Mouse (Mus musculus) embryo, embryonic 10.5 days (tissue): ENCODE measurements around the gene Sgta.
"Not testable (repeated sequence)": the region's sequence is repeated elsewhere in the genome, so short reads cannot be mapped to it uniquely, and the experiment has no call there.

Experiments used
- DNase-seq: peaks from one replicate; pipeline ENCODE4 v3.0.0-alpha.2; 2015; ENCODE audit warnings: low spot score

Gene Sgta

DNA sequence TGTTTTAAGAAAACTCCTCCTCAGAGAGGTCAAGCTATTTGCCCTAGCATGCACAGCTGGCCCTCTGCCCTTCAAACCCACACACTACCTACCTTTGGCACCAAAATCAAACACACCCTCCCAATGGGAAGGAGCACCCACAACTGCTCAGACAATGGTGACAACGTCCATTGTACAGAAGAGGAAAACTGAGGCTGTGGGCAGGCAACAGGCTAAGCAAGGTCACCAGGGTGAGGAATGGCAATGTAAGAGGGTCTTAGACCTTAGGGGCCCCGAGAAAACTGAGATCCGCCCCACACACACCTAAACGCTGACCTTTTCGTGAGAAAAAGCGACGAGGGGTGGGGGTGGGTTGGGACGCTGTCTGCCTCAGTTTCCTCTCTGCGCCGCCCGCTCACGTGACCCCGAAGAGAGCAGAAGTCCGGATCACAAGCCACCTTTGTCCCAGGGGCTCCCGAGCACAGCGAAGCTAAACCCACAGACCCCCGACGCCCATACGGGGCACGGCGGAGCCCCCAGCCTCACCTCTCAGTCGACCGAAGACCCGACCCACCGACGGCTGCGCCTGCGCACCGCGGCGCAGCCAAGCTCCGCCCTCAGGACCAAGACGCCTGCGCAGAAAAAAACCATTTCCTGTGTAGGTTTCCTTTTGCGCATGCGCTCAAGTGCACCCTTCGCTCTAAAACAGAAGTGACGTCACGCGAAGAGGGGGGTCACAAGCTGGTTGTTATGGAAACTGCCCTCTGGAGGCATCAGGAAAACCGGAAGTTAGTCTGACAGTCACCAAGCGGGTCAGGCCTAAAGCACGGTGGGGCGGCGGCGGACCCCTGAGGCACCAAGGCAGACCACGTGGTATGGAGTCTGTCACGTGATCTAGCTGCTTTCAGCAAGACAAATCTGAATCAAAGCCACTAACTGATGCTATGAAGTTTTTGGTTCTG, at the start of gene Sgta:
TSS of gene Sgta (minus strand) at position 579 of the 941 bp plus-strand sequence.
- peak; percentile 100 for DNase-seq

DNA sequence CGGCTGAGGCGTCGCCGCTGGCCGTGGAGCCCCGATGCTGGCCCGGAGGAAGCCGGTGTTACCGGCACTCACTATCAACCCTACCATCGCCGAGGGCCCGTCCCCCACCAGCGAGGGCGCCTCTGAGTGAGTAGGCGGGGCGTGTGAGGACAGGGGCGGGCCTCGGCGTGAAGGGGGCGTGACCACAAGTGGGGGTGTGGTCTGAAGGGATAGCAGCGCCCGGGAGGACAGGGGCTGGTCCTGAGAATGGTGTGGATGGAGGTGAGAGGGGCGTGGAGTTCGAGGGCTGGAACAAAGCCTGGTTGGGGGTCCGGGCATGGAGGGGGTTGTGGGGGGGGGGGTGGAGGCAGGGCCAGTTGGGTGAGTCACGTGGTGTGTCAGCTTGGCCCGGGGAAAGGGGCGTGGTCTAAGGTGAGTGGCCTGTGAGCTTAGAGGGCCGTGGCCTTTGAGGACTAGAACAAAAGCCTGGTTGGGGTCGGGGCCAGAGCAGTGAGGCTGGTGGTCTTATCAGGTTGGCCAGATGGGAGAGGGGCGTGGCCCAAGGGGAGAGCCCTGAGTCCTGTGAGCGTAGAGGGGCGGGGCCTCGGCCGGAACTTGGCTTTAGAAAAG, 46.2 kb upstream of the Sgta start:
- peak; percentile 96 for DNase-seq

DNA sequence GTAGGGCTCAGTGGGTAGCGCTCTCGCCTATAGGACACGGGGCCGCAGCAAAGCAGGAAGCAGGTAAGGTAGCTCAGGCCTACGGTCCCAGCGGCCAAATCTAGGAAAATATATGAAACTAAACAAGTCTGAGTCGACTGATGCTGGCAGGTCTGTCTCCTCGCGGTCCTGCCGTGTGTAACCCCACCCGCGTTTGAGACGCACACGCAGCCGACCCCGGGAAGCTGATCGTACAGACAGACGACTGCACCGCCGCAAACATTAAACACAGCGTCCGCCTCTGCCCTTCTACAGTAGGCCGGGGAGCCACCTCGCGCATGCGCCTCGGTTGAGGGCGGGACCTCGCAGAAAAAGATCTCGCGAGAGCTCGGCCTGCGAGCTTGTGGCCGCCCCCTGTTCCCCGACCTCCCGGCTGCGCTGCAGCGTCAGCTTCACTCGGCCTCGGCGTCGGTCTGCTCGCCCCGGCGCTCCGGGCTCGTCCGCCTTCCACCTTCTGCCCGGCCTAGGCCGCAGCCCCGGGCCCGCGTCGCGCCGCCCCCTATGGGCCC, 45.7 kb upstream of the Sgta start, which contains the start of gene Map2k2:
TSS of gene Map2k2 (plus strand) at position 351 of the 548 bp plus-strand sequence.
- peak; percentile 98 for DNase-seq

DNA sequence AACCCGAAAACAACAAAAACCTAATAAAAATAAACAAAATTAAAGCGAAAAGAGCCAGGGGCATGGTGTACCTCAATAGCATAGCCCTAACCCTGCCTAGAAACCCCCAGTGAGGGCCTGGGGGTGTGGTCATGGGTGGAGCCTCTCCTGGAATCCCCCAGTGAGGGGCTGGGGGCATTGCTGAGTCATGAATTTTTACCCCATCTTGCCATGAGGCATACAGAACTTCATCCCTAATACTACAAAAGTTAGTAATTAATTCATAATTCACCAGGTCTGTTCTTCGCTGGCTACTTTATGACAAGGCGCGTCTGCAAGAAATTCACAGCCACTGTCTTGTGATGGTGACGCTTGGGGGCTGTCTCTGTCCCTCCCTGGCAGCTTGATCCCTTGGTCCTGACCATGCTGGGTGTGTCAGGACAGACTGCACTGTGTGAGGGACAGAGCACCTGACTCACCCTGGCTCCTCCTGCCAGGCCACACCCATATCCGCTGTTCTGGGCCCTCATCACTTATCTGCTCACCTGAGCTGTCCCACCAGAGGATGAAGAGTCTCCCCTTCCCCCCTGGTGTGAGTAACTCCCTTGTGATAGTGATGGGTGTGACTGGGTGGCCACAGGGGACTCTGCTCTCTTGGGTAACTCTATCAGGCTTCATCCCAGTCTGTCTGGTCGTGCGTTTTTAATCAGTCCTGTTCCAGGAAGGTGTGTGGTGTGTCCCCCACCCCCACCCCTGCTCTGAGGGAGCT, 35.1 kb upstream of the Sgta start:
- no peak for DNase-seq

DNA sequence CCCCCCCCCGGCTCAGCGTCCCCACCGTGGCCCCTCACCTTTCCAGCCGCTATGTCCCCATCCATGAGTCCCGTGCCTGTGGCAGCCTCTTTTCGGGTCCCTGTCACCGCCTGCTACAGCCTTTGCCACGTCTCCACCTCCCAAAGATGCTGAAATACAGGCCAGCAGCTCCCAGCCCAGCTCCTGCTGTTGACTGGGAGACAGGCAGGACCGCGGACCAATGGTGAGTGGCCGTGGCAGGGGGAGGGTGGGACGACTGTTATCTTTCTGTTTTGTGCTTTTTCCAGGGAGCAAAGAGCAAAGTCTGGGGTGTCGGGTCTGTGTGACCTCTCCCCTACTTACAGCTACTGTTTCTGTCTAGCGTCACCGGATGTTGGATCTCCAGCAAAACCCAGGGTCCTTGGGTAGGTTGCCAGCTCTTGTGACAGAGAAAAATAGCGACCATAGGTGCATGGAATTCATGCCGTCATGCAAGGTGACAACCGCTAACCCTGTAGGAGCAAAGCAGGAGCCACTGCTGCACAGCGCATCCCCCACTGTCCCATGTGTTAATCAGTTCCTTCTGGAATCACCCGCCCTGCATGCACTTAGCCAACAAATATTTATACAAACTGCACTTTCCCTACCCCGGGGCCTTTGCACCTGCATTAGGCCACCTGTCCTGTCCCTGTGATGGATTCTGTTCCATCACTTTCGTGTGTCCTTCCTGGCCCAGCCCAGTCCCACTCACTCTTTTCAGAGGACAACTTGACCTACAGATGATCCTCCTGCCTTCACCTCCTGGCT, 32.7 kb upstream of the Sgta start:
- no peak for DNase-seq

DNA sequence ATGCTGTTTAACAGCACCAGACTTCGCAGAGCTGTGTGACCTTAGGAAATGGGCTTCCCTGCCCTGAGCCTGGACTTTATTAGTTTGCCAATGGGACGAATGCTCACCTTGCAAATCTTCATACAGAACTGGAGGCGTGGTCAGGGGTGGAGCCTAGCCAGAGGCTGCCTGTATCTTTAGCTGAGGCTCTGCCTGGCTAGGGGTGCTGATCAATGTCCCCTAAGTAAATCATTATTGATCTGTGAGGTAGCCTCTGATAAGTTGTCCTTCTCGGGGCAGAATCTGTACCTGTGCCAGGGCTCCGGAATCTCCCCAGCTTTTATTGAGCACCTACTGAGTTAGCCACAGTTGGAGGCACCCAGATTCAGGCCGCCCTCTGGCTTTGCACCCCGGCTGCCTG, 30.6 kb upstream of the Sgta start:
- DNase-seq: no peak

DNA sequence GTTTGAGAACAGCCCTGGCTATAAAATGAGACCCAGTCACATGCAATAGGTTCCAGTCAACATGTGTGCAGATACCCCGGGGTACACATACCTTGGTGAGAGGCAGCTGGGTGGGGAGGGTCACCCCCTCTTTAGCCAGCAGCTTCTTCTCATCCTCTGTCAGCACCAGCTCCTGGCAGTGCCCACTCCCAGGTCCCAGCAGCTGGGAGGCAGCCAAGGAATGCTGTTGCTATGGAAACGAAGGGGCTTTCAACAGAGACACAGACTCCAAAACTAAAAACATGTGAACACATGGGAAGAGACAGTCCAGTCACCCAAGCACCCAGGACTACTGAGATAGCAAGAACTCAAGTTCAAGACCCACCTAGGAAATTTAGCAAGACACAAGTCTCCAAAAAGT, 29.2 kb upstream of the Sgta start:
- DNase-seq: peak; percentile 69

DNA sequence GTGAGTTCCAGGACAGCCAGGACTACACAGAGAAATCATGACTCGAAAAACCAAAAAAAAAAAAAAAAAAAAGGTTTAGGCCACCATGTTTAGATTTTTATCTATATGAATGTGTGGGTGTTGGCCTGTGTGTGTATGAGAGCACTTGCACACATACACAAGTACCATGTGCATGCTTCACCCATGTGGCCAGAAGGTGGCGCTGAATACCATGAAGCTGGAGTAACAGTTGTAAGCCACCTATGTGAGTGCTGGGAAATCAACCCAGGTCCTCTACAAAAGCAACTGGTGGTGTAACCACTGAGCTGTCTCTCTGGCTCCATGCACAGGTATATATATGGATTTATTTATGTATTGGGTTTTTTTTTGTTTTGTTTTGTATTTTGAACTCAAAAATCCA, 27.0 kb upstream of the Sgta start:
- no peak for DNase-seq

DNA sequence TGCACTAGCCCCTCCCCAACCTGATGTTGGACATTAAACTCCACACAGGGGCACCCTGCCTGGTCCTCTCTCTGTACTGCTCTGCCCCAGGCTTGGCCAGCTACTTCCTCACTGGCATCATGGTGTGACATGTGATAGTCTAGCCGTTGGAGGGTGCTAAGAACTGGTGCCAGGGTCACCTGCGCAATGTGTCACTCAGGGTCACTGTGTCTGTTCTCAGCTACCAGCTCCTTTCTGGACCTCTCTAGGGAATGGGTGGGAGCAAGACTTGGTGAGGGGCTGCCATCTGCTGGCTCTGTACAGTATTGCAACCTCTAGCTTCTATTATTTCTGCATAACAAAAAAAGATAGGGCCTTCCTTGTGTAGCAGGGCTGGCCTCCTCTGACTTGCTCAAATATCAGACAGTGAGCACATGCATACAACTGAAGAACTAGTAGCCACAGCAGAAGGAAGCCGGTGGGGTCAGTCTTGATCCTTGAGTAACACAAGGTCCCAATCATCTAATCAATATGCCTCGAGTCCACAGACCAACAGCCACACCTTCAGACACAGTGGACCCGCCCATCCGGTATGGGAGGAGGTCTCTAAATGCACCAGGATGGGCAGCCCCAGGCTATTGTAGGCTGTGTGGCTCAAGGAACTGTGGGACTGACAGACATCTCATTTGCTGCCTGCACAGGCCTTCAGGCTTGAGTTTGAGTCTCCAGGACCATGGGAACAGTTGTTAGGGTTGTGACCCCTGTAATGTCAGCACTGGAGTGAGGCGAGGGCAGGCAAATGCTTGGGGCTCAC, 22.4 kb upstream of the Sgta start:
- DNase-seq: peak; percentile 83

DNA sequence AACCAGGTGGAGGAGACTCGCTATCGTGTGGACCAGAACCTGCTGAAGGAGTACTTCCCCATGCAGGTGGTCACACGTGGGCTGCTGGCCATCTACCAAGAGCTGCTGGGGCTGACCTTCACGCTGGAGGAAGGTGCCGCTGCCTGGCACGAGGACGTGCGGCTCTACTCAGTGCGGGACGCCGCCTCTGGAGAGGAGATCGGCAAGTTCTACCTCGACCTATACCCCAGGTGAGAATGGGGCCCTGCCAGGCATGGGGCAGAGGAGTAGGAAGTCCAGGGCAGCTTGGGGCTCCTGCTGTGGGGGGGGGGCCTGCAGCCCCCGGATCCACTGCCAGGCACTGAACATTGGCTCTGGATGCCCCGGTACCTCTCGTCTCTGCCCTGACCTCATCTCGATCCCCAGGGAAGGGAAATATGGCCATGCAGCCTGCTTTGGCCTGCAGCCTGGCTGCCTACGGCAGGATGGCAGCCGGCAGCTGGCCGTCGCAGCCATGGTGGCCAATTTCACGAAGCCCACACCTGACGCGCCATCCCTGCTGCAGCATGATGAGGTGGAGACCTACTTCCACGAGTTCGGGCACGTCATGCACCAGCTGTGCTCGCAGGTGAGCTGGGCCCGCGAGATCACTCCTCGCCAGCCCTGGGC, 20.2 kb upstream of the Sgta start:
- DNase-seq: no peak

DNA sequence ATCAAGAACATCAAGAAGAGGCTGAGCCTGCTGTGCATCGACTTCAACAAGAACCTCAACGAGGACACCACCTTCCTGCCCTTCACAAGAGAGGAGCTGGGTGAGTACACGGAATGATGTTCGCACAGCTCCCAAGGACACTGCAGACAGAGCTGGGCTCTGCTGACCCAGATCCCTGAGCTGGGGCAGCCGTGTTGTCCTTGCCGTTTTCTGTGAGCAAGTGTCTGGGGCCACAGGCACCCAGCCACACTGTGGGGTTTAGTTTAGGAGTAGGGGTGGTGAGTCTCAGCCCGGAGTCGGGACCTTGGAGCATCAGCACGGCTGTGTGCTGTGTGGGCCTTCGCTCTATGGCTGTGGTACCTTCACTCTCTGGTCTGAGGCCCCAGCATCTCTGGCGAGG, 17.9 kb upstream of the Sgta start:
- no peak for DNase-seq

DNA sequence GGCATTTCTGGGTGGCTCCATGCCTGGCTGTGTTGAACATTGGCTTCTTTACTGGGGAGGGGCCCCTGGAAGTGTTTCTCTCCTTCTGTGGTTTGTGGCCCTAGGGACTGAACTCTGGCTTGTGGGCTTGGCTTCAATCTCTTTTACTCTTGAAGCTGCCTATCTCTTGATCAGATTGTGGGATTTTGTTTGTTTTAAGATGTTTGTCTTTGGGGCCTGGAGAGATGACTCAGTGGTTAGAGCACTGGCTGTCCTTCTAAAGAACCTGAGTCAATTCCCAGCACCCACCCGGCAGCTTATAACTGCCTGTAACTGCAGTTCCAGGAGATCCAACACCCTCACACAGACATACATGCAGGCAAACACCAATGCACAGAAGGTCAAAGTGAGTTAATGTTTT, 16.4 kb upstream of the Sgta start:
- no peak for DNase-seq

DNA sequence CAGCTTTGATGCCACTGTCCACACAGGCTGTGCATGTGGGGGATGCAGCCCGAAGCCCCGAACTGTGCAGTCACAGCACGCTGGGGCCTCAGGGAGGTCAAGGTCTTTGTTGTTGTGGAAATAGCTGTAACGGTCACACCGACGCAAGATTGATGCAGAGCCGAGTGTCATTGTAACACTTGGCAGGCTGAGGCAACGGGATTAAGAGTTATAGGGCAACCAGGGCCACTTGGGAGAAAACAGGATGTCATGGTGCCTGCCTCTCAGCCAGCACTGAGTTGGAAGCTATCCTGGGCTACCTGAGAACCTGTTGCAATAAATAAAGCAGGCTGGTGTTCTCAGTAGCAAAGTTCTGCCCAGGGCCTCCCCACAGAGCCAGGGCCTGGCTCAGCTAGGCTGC, 15.8 kb upstream of the Sgta start:
- no peak for DNase-seq

DNA sequence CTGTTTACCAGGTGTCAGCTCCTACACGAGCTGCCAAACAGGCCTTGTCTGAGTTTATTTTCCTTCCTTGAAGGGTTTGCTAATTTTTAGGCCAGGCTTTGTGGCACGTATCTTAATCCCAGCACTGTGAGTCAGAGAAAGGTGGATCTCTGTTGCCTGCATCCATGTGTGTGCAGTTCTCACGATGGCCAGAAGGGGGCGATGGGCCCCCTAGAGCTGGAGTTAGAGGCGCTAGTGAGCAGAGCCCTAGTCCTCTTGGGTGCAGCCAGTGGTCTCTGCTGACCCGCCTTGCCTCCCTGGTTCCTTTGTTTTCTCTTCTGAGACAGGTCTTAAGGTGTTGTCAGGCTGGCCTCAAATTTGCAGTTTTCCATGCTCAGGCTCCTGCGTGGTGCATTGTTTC, 13.5 kb upstream of the Sgta start:
- DNase-seq: peak; percentile 16

DNA sequence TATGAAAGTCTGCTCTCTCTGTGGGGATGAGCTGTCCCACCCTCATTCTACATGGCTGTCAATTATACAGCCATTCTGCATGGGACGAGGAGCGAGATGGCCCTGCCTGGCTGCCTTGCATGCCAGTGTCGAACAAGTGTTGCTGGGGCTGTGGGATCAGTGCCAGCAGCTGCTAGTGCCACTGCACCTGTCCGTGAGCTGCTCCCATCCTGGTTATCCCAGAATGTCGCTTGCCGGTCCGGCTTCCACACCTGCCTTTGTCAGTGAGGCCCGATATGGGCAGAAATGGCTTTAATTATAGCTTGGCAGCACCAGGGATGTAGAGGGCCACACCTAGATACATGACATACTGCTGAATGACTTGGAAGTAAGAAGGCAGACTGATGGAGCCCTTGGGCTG, 12.3 kb upstream of the Sgta start:
- no peak for DNase-seq

DNA sequence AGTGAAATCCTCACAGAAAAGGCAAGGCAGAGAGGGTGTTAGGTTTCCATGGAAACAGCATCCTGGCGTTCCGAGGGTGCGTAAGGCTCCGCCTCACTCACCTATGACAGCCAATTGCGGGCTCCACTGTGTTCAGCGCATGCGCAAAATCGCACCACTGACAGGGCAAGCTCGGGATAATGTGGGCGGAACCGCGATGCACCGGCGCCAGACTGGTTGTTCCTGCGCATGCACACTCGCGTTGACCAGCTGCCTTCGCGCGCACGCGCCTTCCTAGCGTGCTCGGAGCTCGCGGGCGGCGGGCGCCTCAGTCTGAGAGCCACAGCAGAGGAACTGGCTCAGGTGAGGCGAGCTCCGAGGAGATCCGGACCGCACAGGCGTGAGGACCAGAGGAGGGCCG, 9.9 kb upstream of the Sgta start, which contains the start of gene Thop1:
TSS of gene Thop1 (plus strand) at position 200 of the 400 bp plus-strand sequence.
- DNase-seq: peak; percentile 100

DNA sequence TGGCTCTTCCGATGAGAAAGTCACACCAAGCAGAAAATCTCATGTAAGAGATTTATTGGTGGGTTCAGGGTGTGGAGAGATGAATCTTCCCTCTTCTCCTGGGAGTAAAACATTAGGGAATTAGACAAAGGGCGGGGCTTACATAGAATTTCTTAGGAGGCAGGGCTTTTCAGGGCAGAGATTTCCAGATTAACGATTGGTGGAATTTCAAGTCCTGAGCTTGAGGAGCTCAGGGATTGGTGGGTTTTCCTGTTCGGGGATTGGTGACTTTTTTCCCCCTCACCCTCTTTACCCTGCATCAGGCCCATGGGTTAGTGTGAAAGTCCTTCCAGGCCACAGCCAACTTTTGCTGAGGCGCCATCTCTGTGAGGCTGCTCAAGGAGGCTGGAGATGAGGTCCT, 8.7 kb upstream of the Sgta start:
- no peak for DNase-seq

DNA sequence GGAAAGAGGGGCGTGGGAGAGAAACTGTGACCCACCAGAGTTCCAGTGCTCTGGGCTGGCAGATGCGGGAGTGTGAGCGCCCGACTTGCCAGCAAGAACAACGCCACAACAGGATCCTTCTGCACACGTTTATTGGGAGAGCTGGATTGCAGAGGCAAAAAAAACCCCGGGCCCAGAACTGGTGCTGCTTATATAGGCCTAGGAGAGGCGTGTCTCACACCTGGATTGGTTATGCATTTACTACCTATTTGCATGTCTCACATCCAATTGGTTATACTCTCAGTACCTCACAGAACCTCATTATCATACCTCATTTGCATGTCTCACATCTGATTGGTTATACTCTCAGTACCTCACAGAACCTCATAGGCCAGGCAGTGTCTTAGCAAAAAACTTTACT, 4.5 kb upstream of the Sgta start:
- not testable (repeated sequence) for DNase-seq

DNA sequence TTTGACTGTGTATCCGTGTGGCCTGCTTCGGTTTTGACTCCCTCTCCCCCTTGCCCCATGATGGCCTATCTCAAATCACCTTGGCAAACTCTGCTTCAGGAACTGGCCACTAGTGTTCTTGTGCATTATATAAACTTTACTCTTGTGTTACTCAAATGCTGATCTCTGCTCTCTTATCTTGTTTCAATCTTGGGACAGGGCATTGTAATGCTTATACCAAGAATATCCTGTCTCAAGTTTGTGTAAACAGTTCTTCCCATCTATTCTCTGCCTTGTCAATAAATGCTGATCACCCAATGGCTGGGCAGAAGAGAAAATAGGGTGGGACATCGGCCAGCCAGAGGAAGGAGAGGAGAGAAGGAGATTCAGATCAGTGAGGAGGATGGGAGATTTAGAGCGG, 2.7 kb upstream of the Sgta start:
- DNase-seq: no peak

DNA sequence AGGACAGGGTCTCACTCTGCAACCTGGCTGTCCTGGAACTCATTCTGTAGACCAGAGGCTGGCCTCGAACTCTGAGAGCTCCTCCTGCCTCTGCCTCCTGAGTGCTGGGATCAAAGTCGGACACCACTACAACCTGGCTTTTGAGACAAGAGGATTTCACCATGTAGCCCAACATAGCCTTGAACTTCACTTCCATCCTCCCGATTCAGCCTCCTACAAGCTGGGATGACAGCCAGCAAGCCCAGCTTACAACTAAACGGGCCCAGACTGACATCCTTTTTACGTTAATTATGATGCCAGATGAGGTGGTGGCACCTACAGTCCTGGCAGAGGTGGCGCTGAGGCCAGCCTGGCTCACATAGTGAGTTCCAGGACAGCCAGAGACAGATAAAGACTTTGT, 1.1 kb downstream of the Sgta start:
- no peak for DNase-seq
